Mouse (Mus musculus) neural tube, embryonic 15.5 days (tissue): ENCODE measurements around the gene Lrrc63. TPM values are rescaled to one million over a fixed set of nuclear protein-coding genes. Genes with fewer than 3 reads are reported as not detected.
"Not testable (repeated sequence)": the region's sequence is repeated elsewhere in the genome, so short reads cannot be mapped to it uniquely, and the experiment has no call there.

ENCODE experiments used
- ATAC-seq: fragments of 200-750 bp; cut with Nextera tagmentation; 2 replicates; pipeline ENCODE4 v1.8.0; 2017; ENCODE audit warnings: mild to moderate bottlenecking, moderate TSS enrichment, moderate library complexity; ENCODE audit not compliant: low FRiP score
- H3K27ac ChIP-seq: fragments of 300-500 bp; sonication (generic); replicated peaks from 2 replicates; pipeline ENCODE4 v1.5.1; 2015; ENCODE audit warnings: mild to moderate bottlenecking, inconsistent platforms
- H3K27me3 ChIP-seq: fragments of 300-500 bp; sonication (generic); replicated peaks from 2 replicates; pipeline ENCODE4 v1.6.1; 2015; ENCODE audit warnings: inconsistent platforms
- H3K36me3 ChIP-seq: fragments of 300-500 bp; sonication (generic); 2 replicates; pipeline ENCODE4 v1.6.1; 2015; ENCODE audit warnings: inconsistent platforms
- H3K4me1 ChIP-seq: fragments of 300-500 bp; sonication (generic); 2 replicates; pipeline ENCODE4 v1.6.1; 2015; ENCODE audit warnings: inconsistent platforms
- H3K4me2 ChIP-seq: fragments of 300-500 bp; sonication (generic); 2 replicates; pipeline ENCODE4 v1.6.1; 2015; ENCODE audit warnings: inconsistent platforms, mild to moderate bottlenecking, moderate library complexity
- H3K4me3 ChIP-seq: fragments of 300-500 bp; sonication (generic); replicated peaks from 2 replicates; pipeline ENCODE4 v1.5.1; 2015; ENCODE audit warnings: mild to moderate bottlenecking, inconsistent platforms
- H3K9ac ChIP-seq: fragments of 300-500 bp; sonication (generic); replicated peaks from 2 replicates; pipeline ENCODE4 v1.6.1; 2015; ENCODE audit warnings: mild to moderate bottlenecking, inconsistent platforms
- H3K9me3 ChIP-seq: fragments of 300-500 bp; sonication (generic); replicated peaks from 2 replicates; pipeline ENCODE4 v1.6.1; 2016; ENCODE audit warnings: inconsistent platforms
- WGBS: fragments of 180-500 bp; shearing (Covaris S2); methylation state at CpG from one replicate; pipeline ENCODE4 v1.1.7; 2015; ENCODE audit warnings: mixed read lengths; 5-methylcytosine and 5-hydroxymethylcytosine counted together
- polyA plus RNA-seq: library from polyadenylated mRNA; unstranded; fragments of >200 nt; fragmentation: Nextera tagmentation; extraction: Ambion mirVana; gene quantifications from 2 replicates; pipeline ENCODE4 v1.2.1, GENCODE M21; 2015

Lrrc63 gene
- polyA plus RNA-seq, 1 experiment from 2014 or later = not detected

DNA sequence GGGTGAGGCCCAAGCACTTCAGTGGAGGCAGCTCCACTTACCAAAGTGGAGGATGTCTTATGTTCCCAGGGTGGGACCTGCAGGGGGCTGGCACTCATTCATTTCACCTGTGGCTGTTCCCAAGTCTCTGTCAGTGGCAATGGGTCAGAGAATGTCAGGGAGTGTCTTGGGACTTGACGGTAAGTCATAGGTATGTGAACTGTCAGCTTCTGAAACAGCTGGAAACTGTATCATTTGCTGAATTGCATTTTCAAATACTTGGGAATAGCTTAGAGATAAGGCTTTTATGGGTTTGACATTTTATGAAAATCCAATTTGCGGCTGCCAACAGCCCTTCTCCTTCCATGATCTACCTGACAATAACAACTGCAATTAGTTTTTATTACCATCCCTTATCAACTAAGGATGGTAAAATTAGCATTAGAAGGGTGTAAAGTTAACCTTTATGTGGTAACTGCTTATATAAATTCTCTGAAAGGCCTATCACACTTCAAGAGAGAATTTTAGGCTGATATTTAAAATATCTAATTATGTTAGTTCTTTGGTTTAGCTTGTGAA is 35.0 kb upstream of the Lrrc63 start:
- WGBS = 54% methylated on average over 2 of the region's 2 CpGs

GRCm38 (mm10) chr14:75164345-75164744 is 33.7 kb upstream of the Lrrc63 start:
- H3K9ac ChIP-seq = no peak overlapping the region
- ATAC-seq = no peak
- no peaks in the 10 kb centered on the region for H3K36me3 ChIP-seq
- no peaks in the 10 kb centered on the region for H3K27me3 ChIP-seq
- H3K4me1 ChIP-seq = peaks cover 3% of the 10 kb centered on the region; the same call in 1 of the 2 replicates
- H3K4me3 ChIP-seq = no peak overlapping the region
- 94% methylated on average over 9 of the region's 9 CpGs for WGBS
- H3K4me2 ChIP-seq = no peak overlapping the region
- H3K27ac ChIP-seq = no peak overlapping the region
- no peaks in the 10 kb centered on the region for H3K9me3 ChIP-seq

More for the DNA sequence above, 35.0 kb upstream of the Lrrc63 start:
- peak; percentile 59 for ATAC-seq
- H3K4me1 ChIP-seq = peaks cover 3% of the 10 kb centered on the region; the same call in 1 of the 2 replicates
- no peaks in the 10 kb centered on the region for H3K27me3 ChIP-seq
- H3K4me2 ChIP-seq = no peak overlapping the region
- no peak overlapping the region for H3K9ac ChIP-seq
- H3K27ac ChIP-seq = no peak overlapping the region
- H3K4me3 ChIP-seq = no peak overlapping the region
- H3K36me3 ChIP-seq = no peaks in the 10 kb centered on the region
- no peaks in the 10 kb centered on the region for H3K9me3 ChIP-seq

DNA sequence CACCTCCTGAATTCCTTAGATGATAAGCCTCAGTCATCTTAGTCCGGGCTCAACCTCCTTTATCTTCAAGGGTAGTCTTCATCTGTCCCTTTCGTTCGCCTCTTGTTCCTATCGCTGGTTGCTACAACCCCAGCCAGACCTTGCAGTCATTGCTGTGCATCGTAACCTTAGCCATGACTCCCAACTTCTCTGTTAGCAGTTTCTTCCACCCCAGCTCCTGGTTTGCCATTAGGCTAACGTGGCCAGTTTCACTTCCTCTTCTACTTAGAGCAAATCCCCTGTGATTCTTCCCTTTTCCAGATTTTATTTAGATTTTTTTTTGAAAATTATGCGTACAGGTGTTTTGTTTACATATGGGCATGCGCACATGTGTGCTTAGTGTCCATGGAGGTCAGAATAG is 33.2 kb upstream of the Lrrc63 start:
- Histone ChIP-seq H3K4me1 (peaks cover 3% of the 10 kb centered on the region; the same call in 1 of the 2 replicates), H3K4me3 (no peak overlapping the region), H3K9me3 (no peaks in the 10 kb centered on the region), H3K27me3 (no peaks in the 10 kb centered on the region), H3K36me3 (no peaks in the 10 kb centered on the region), H3K4me2 (no peak overlapping the region), H3K9ac (no peak overlapping the region), H3K27ac (no peak overlapping the region)
- WGBS = 93% methylated on average over 8 of the region's 8 CpGs
- no peak for ATAC-seq

GRCm38 (mm10) chr14:75159375-75159774 is 28.7 kb upstream of the Lrrc63 start:
- WGBS = 92% methylated on average over 2 of the region's 2 CpGs
- Histone ChIP-seq H3K27me3 (no peaks in the 10 kb centered on the region), H3K36me3 (no peaks in the 10 kb centered on the region), H3K4me3 (no peak overlapping the region), H3K4me2 (no peak overlapping the region), H3K9me3 (no peaks in the 10 kb centered on the region), H3K9ac (no peak overlapping the region), H3K27ac (no peak overlapping the region), H3K4me1 (no peaks in the 10 kb centered on the region)
- no peak for ATAC-seq

DNA sequence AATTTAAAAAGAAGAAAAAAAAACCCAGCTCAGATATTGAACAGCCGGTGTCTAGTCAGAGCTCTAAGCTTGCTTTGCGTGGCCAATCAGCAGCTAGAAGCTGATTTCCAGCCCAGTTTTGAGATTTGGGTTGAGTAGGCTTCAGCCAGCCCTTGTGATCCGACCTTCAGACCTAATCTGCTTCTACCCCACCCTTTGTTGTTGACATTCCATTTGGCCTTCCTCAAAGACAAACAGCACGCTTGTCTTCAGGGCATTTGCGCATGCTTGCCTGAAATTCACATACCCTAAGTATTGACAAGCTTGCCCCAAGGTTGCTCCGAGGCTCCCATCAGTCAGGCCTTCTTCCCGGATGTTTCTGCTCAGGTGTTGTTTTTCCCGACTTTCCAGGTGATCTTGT is 23.8 kb upstream of the Lrrc63 start:
- no peak for ATAC-seq
- Histone ChIP-seq H3K27ac (no peak overlapping the region), H3K27me3 (no peaks in the 10 kb centered on the region), H3K36me3 (no peaks in the 10 kb centered on the region), H3K4me3 (no peak overlapping the region), H3K4me2 (no peak overlapping the region), H3K9ac (no peak overlapping the region), H3K9me3 (no peaks in the 10 kb centered on the region), H3K4me1 (no peaks in the 10 kb centered on the region)
- WGBS = 85% methylated on average over 8 of the region's 8 CpGs

DNA sequence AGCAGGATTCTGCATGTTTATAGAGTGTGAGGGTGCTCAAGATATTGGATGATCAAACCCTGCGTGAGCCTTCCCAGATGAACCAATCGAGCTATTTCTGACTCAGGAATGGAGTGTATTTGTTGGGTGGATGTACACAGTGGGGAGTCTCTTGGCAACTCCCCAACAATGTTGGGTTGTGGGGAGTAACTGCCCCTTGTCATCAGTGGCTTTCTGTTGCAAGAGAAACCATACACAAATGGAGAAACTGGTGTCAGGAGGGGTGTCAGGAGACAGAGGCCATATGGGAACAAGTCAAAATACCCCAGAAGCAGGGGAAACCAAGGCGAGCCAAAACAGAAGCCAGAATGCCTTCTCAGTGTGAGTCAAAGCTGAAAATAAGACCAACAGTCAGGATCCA is 20.5 kb upstream of the Lrrc63 start:
- Histone ChIP-seq H3K4me3 (no peak overlapping the region), H3K27ac (no peak overlapping the region), H3K27me3 (no peaks in the 10 kb centered on the region), H3K4me2 (no peak overlapping the region), H3K36me3 (no peaks in the 10 kb centered on the region), H3K9ac (no peak overlapping the region), H3K4me1 (no peaks in the 10 kb centered on the region), H3K9me3 (no peaks in the 10 kb centered on the region)
- 82% methylated on average over 3 of the region's 3 CpGs for WGBS
- ATAC-seq = no peak

- 68% methylated on average over 2 of the region's 2 CpGs for WGBS
- Histone ChIP-seq H3K4me1 (no peaks in the 10 kb centered on the region), H3K9ac (no peak overlapping the region)
These were observed 20.0 kb upstream of the Lrrc63 start for GRCm38 (mm10) chr14:75150653-75151052.

DNA sequence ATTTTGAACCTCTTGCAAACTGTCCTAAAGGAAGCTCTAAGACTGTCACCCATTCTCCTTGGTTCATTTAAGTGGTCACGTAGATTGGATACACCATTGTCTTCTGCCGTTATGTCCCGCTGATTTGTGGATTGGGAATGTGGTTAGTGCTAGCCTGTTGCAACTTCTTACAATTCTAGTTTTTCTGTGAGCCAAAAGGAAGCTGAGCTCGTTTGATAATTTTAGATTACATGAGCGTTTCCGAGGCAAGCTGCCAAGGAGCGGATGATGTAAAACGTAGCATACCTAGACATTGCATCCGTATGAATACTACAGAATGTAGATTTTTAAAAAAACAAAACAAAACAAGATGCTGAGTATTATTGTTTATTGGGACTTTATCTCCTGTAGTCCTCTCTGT is 17.5 kb upstream of the Lrrc63 start:
- Histone ChIP-seq H3K4me1 (no peaks in the 10 kb centered on the region), H3K4me3 (no peak overlapping the region), H3K4me2 (no peak overlapping the region), H3K9me3 (no peaks in the 10 kb centered on the region), H3K27me3 (no peaks in the 10 kb centered on the region), H3K27ac (no peak overlapping the region), H3K9ac (no peak overlapping the region), H3K36me3 (no peaks in the 10 kb centered on the region)
- 78% methylated on average over 9 of the region's 9 CpGs for WGBS
- no peak for ATAC-seq

More at GRCm38 (mm10) chr14:75150653-75151052, 20.0 kb upstream of the Lrrc63 start:
- ATAC-seq = no peak
- H3K9me3 ChIP-seq = no peaks in the 10 kb centered on the region
- no peak overlapping the region for H3K27ac ChIP-seq
- no peak overlapping the region for H3K4me3 ChIP-seq
- no peak overlapping the region for H3K4me2 ChIP-seq
- H3K36me3 ChIP-seq = no peaks in the 10 kb centered on the region
- no peaks in the 10 kb centered on the region for H3K27me3 ChIP-seq

DNA sequence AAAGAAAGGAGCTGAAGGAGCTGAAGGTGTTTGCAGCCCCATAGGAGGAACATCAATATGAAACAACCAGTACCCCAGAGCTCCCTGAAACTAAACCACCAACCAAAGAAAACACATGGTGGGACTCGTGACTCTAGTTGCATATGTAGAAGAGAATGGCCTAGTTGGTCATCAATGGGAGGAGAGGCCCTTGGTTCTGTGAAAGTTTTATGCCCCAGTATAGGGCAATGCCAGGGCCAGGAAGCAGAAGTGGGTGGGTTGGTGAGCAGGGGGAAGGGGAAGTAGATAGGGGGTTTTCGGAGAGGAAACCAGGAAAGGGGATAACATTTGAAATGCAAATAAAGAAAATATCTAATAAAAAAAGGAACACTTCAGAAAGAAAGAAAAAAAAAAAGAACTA is 17.0 kb upstream of the Lrrc63 start:
- H3K4me1 ChIP-seq, H3K36me3 ChIP-seq, H3K9ac ChIP-seq, H3K4me2 ChIP-seq, H3K27ac ChIP-seq, H3K27me3 ChIP-seq, H3K9me3 ChIP-seq, ATAC-seq, H3K4me3 ChIP-seq: not testable (repeated sequence)
- 83% methylated on average over 2 of the region's 2 CpGs for WGBS

GRCm38 (mm10) chr14:75139225-75139624 is 8.5 kb upstream of the Lrrc63 start:
- Histone ChIP-seq H3K9ac (no peak overlapping the region), H3K36me3 (no peaks in the 10 kb centered on the region), H3K4me1 (no peaks in the 10 kb centered on the region), H3K27ac (no peak overlapping the region), H3K4me2 (no peak overlapping the region), H3K27me3 (no peaks in the 10 kb centered on the region), H3K9me3 (no peaks in the 10 kb centered on the region), H3K4me3 (no peak overlapping the region)
- no peak for ATAC-seq
- WGBS = 98% methylated on average over 2 of the region's 2 CpGs

DNA sequence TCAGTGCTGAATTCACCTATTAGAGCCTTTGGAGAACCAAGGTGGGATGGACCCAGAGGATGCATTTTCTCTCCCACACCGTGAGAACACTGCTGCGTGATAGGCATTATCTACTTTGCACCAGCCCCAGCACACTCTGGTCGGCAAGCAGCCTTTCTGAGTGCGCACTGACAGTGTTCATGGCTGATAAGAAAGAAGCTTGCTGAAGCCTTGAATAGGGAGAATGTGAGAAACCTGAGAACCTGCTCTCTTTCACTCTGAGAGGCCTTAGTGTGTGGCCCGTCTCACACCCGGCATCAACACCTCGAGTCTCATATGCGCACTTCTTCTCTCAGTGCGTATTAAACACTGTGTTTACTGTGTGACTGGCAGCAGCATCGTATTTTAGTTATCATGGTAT is 7.8 kb upstream of the Lrrc63 start:
- H3K4me2 ChIP-seq = no peak overlapping the region
- H3K9me3 ChIP-seq = no peaks in the 10 kb centered on the region
- H3K27me3 ChIP-seq = no peaks in the 10 kb centered on the region
- H3K27ac ChIP-seq = no peak overlapping the region
- no peak for ATAC-seq
- no peaks in the 10 kb centered on the region for H3K36me3 ChIP-seq
- H3K9ac ChIP-seq = no peak overlapping the region
- H3K4me3 ChIP-seq = no peak overlapping the region
- 84% methylated on average over 10 of the region's 10 CpGs for WGBS
- no peaks in the 10 kb centered on the region for H3K4me1 ChIP-seq

GRCm38 (mm10) chr14:75136119-75136966 is 5.7 kb upstream of the Lrrc63 start:
- Histone ChIP-seq H3K27me3 (no peaks in the 10 kb centered on the region), H3K9me3 (no peaks in the 10 kb centered on the region), H3K9ac (no peak overlapping the region), H3K36me3 (no peaks in the 10 kb centered on the region), H3K4me2 (no peak overlapping the region), H3K4me3 (no peak overlapping the region), H3K27ac (no peak overlapping the region), H3K4me1 (no peaks in the 10 kb centered on the region)
- WGBS = 82% methylated on average over 25 of the region's 25 CpGs
- no peak for ATAC-seq
